Mouse (Mus musculus) midbrain, embryonic 16.5 days (tissue): ENCODE results near the gene Abca8b. TPM values are rescaled to one million over a fixed set of nuclear protein-coding genes. Genes with fewer than 3 reads are reported as not detected.
A peak's percentile ranks its signal among the peaks of the same experiment; 100 is the strongest.

Experiments used
- ATAC-seq: fragments of 200-750 bp; cut with Nextera tagmentation; 2 replicates; pipeline ENCODE4 v1.8.0; 2017; ENCODE audit warnings: moderate TSS enrichment
- H3K27ac ChIP-seq: fragments of 300-500 bp; sonication (generic); 2 replicates; pipeline ENCODE4 v1.5.1; 2014; ENCODE audit warnings: mild to moderate bottlenecking, low read length, mixed read lengths
- H3K27me3 ChIP-seq: fragments of 300-500 bp; sonication (generic); 2 replicates; pipeline ENCODE4 v1.6.1; 2014; ENCODE audit warnings: low read depth, low read length, mixed read lengths; ENCODE audit not compliant: control insufficient read depth, insufficient read depth
- H3K36me3 ChIP-seq: fragments of 300-500 bp; sonication (generic); 2 replicates; pipeline ENCODE4 v1.6.1; 2014; ENCODE audit warnings: mild to moderate bottlenecking, low read length, moderate library complexity, mixed read lengths; ENCODE audit not compliant: control insufficient read depth, insufficient read depth
- H3K4me1 ChIP-seq: fragments of 300-500 bp; sonication (generic); 2 replicates; pipeline ENCODE4 v1.6.1; 2014; ENCODE audit warnings: mild to moderate bottlenecking, low read length, mixed read lengths; ENCODE audit not compliant: control insufficient read depth, insufficient read depth
- H3K4me2 ChIP-seq: fragments of 300-500 bp; sonication (generic); 2 replicates; pipeline ENCODE4 v1.6.1; 2014; ENCODE audit warnings: mild to moderate bottlenecking, low read length, mixed read lengths
- H3K4me3 ChIP-seq: fragments of 300-500 bp; sonication (generic); 2 replicates; pipeline ENCODE4 v1.5.1; 2014; ENCODE audit warnings: low read depth, mild to moderate bottlenecking, low read length, moderate library complexity, mixed read lengths
- H3K9ac ChIP-seq: fragments of 300-500 bp; sonication (generic); 2 replicates; pipeline ENCODE4 v1.6.1; 2014; ENCODE audit warnings: low read depth, low read length, mixed read lengths
- H3K9me3 ChIP-seq: fragments of 300-500 bp; sonication (generic); replicated peaks from 2 replicates; pipeline ENCODE4 v1.6.1; 2014; ENCODE audit warnings: mild to moderate bottlenecking, low read length, mixed read lengths; ENCODE audit not compliant: control insufficient read depth, poor library complexity, severe bottlenecking
- WGBS: fragments of 180-500 bp; shearing (Covaris S2); extraction: QIAGEN DNeasy Blood & Tissue Kit; methylation state at CpG from one replicate; pipeline ENCODE4 v1.1.7; 2014; 5-methylcytosine and 5-hydroxymethylcytosine counted together
- polyA plus RNA-seq: library from polyadenylated mRNA; unstranded; fragments of >200 nt; fragmentation: Nextera tagmentation; extraction: Ambion mirVana; gene quantifications from 2 replicates; pipeline ENCODE4 v1.2.1, GENCODE M21; 2015

The Abca8b gene
- polyA plus RNA-seq: 2.1 and 2.2 TPM in 2 replicates

DNA sequence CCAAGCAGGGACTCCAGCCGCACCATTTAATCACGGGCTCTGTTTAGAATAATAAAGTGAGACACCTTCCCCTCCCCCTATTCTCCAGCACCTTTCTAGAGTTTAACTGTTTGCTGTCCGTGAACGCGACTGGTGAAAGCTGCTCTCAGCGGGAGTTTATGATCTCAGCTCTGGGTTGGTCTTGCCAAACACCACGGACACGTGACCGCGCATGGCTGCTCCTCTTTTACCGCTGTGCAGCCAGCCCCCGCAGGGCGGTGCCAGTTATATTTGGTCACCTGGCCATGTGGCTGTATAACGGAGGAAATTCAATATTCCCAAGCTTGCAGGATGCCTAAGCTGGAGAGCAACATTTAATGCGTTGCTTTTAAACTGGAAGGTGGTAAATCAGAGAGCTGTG lies at the start of gene Abca8b:
Gene Abca8b (minus strand): TSS at position 222 of the 400 bp plus-strand sequence.
- ATAC-seq: peak; percentile 94

GRCm38 (mm10) chr11:110037795-110038194 lies 42.1 kb upstream of the Abca8b start:
- WGBS: 96% methylated on average over 2 of the region's 2 CpGs
- Histone ChIP-seq H3K9ac (no peak overlapping the region), H3K4me2 (no peak overlapping the region), H3K36me3 (no peaks in the 10 kb centered on the region), H3K4me1 (no peaks in the 10 kb centered on the region; the same call in 1 of the 2 replicates), H3K9me3 (no peaks in the 10 kb centered on the region), H3K27me3 (no peaks in the 10 kb centered on the region), H3K27ac (no peak overlapping the region), H3K4me3 (no peak overlapping the region)
- ATAC-seq: no peak

More for the DNA sequence above, at the start of gene Abca8b:
- under 1% methylated on average over 15 of the region's 15 CpGs for WGBS
- H3K27ac ChIP-seq: peak within 1 kb of the TSS; percentile 72
- H3K36me3 ChIP-seq: no peaks in the 10 kb centered on the region
- peak within 1 kb of the TSS; percentile 61 for H3K9ac ChIP-seq
- H3K4me2 ChIP-seq: peak within 1 kb of the TSS; percentile 81
- H3K9me3 ChIP-seq: no peaks in the 10 kb centered on the region
- H3K4me3 ChIP-seq: peak within 1 kb of the TSS; percentile 54
- H3K27me3 ChIP-seq: no peaks in the 10 kb centered on the region
- peaks cover 8% of the 10 kb centered on the region for H3K4me1 ChIP-seq

- Histone ChIP-seq H3K36me3 (no peaks in the 10 kb centered on the region), H3K27me3 (no peaks in the 10 kb centered on the region), H3K4me2 (no peak overlapping the region), H3K4me1 (no peaks in the 10 kb centered on the region), H3K4me3 (no peak overlapping the region), H3K9ac (no peak overlapping the region), H3K27ac (no peak overlapping the region), H3K9me3 (no peaks in the 10 kb centered on the region)
- no peak for ATAC-seq
- 80% methylated on average over 7 of the region's 7 CpGs for WGBS
Measured at GRCm38 (mm10) chr11:110028913-110029695, 33.5 kb upstream of the Abca8b start.

- H3K4me1 ChIP-seq: no peaks in the 10 kb centered on the region
- no peak overlapping the region for H3K9ac ChIP-seq
- 84% methylated on average over 2 of the region's 2 CpGs for WGBS
- no peaks in the 10 kb centered on the region for H3K27me3 ChIP-seq
- no peak overlapping the region for H3K4me2 ChIP-seq
- H3K27ac ChIP-seq: no peak overlapping the region
- no peak overlapping the region for H3K4me3 ChIP-seq
- H3K9me3 ChIP-seq: 0 out of 2 replicates have a peak, but pooled peaks cover 3% of the 10 kb centered on the region
- no peak for ATAC-seq
- no peaks in the 10 kb centered on the region for H3K36me3 ChIP-seq
Measured at GRCm38 (mm10) chr11:110010836-110011546, 15.3 kb upstream of the Abca8b start.

DNA sequence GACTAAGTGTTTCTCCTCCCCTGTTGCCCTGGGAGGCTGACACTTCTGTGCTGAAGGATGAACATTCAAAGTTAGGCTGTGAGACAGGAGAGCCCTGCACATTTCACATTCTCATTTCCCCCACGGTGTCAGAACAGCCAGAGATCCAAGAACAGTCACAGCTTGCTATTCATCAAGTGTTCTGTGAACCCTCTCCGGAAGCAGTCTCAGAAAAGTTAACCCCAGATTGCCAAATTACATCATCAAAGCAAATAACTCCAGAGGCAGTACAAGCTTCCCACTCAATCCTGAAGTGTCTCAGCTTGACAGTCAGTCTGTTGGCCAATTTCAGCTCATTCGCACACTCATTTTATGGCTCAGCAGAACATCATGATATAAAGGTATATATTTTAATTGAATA lies 632 bp downstream of the Abca8b start:
- no peaks in the 10 kb centered on the region for H3K27me3 ChIP-seq
- ATAC-seq: peak; percentile 60; the same call in 1 of the 2 replicates
- H3K4me3 ChIP-seq: peak overlapping the region; percentile 54
- H3K9me3 ChIP-seq: no peaks in the 10 kb centered on the region
- 7% methylated on average over 3 of the region's 3 CpGs for whole genome bisulfite sequencing
- H3K4me2 ChIP-seq: peak overlapping the region; percentile 81
- peaks cover 8% of the 10 kb centered on the region for H3K4me1 ChIP-seq
- H3K27ac ChIP-seq: peak overlapping the region; percentile 37; the same call in 1 of the 2 replicates
- no peaks in the 10 kb centered on the region for H3K36me3 ChIP-seq
- peak overlapping the region; percentile 48 for H3K9ac ChIP-seq

DNA sequence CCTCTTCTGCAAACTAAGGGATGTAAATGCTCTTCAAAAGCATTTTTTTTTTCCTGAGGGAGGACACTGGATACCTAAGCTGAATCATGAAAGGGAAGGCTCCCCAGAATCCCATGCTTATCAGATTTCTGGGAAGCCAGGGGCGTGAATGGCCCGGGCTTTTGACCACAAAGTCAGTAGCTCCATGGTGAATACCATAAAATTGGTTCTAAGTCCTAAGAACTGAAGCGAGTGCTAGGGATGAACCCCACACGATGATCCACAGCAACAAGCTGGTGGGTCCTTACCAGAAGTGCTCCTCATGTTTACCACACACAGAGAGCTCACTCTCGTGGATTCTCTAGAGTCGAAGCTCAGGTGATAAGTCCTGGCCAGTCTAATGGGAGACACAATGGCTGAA lies 1.6 kb downstream of the Abca8b start:
- Histone ChIP-seq H3K4me3 (no peak overlapping the region), H3K4me1 (peaks cover 8% of the 10 kb centered on the region), H3K27ac (no peak overlapping the region), H3K4me2 (peak overlapping the region; percentile 81), H3K9me3 (no peaks in the 10 kb centered on the region), H3K36me3 (no peaks in the 10 kb centered on the region), H3K27me3 (no peaks in the 10 kb centered on the region), H3K9ac (no peak overlapping the region)
- WGBS: 69% methylated on average over 6 of the region's 6 CpGs
- ATAC-seq: no peak

- Histone ChIP-seq H3K9me3 (no peaks in the 10 kb centered on the region), H3K27ac (no peak overlapping the region), H3K36me3 (no peaks in the 10 kb centered on the region), H3K4me2 (no peak overlapping the region), H3K4me1 (peaks cover 12% of the 10 kb centered on the region), H3K4me3 (no peak overlapping the region), H3K27me3 (no peaks in the 10 kb centered on the region), H3K9ac (no peak overlapping the region)
- 83% methylated on average over 3 of the region's 3 CpGs for WGBS
- no peak for ATAC-seq
Measured at GRCm38 (mm10) chr11:109991270-109991669, 4.4 kb downstream of the Abca8b start.

GRCm38 (mm10) chr11:109990256-109990655 lies 5.4 kb downstream of the Abca8b start:
- Histone ChIP-seq H3K27ac (no peak overlapping the region), H3K4me1 (peaks cover 11% of the 10 kb centered on the region), H3K27me3 (no peaks in the 10 kb centered on the region), H3K9me3 (no peaks in the 10 kb centered on the region), H3K4me3 (no peak overlapping the region), H3K4me2 (no peak overlapping the region), H3K9ac (no peak overlapping the region), H3K36me3 (no peaks in the 10 kb centered on the region)
- ATAC-seq: no peak
- 91% methylated on average over 2 of the region's 2 CpGs for WGBS

- Histone ChIP-seq H3K27me3 (no peaks in the 10 kb centered on the region), H3K36me3 (no peaks in the 10 kb centered on the region), H3K4me1 (peaks cover 5% of the 10 kb centered on the region; the same call in 1 of the 2 replicates), H3K27ac (no peak overlapping the region), H3K4me2 (no peak overlapping the region), H3K9ac (no peak overlapping the region), H3K9me3 (no peaks in the 10 kb centered on the region), H3K4me3 (no peak overlapping the region)
- ATAC-seq: no peak
- WGBS: 64% methylated on average over 1 of the region's 1 CpGs
Measured at GRCm38 (mm10) chr11:109988164-109988563, 7.5 kb downstream of the Abca8b start.
